Mouse (Mus musculus) frontal cortex, postnatal 14 days (tissue): ENCODE data around the gene Lrrk1.

ENCODE experiments used
- DNase-seq, 2 experiments: peaks; one replicate each; pipeline ENCODE4 v3.0.0; 2022; ENCODE audit warnings: low spot score in 2 of 2

Gene Lrrk1

DNA sequence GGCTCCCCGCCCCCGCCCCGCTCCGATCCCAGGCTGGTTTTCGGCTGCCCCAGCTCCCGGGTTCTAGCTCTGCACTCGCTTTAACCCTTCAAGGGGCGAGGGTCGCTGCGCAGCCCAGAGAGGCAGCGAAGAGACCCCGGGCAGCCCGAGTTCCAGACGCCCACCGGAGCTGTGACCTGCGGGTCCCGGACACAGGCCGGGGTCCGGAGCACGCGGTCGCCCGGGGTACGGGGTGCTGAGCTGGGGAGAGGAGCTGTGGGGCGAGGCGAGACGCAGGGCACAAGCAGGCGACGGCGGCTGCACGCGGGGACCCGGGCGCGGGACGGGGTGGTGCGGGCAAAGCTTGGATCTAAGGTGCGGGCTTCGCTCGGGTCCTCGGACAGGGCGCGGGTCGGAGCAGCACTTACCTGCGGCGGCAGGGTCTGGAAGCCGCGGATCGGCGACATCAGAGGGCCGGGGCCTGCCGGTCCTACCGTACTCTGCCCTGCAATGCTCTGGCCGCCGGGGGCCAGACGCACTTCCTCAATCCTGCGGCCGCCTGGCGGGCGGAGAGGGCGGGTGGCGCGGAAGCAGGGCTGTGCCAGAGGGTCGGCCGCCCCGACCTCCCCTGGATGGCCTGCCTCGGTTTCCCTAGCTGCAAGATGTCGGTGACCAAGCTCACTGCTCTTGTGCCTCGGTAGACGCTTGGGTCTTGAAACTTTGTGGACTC, at the start of gene Lrrk1:
Gene Lrrk1, minus strand, starts transcription at position 538 of the 709 bp plus-strand sequence.
- no peak for DNase-seq

DNA sequence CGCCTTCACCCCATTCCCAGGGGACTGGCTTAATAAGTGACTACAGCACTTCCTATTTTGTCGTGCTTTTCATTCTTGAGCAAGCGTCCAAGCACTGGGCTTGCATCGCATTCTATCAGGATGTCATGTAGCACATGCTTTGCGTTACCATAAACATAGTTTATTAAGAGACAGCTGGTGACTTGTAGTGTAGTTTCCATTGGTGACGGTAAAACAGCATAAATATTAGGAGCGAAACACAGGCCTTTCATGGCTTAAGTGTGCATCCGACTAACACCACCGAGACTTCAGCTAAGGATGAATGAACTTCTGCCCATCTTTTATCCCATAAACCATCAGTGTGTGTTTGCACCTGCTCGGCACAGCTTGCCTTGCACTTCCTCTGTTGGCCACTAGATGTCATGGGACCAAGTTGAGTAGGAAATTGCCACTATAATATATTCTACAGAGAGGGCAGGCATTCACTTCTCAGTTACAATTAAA, 46.3 kb upstream of the Lrrk1 start:
- peak; percentile 34 to 77 for DNase-seq

DNA sequence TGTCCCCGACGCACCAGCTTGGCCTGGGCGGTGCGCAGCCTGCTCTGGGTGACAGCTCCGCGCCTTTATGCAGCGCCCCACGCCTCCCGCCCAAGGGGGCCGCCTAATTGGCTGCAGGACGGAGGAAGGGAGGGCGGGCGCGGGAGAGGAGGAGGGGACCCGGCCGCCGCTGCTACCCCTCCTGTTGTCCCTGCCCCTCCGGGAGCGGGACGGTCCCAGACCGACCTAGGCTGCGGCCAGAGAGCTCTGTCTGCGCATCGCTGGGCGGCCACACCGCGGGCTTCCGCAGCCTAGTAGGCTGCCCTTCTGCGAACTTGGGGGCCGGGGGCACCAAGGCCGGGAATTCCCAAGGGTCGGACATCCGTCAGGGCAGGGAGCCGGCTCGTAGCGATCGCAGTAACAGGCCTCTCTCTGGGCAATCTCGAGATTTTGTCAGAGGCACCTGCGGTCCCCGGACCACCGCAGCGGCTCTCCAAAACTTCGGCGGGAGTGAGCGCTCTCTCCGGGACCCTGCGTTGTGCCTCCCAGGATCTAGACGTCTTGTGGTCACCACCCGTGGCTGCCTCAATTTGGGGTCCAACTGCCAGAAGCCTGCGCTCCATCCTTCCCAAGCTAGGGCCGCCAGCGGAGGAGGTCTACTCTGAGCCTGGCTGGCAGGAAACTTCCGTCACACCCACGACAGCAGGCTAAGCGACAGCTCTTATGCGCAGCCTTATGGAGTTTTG, 39.4 kb upstream of the Lrrk1 start, which contains the start of gene Aldh1a3:
Gene Aldh1a3, minus strand, starts transcription at position 81 of the 725 bp plus-strand sequence.
- no peak for DNase-seq

DNA sequence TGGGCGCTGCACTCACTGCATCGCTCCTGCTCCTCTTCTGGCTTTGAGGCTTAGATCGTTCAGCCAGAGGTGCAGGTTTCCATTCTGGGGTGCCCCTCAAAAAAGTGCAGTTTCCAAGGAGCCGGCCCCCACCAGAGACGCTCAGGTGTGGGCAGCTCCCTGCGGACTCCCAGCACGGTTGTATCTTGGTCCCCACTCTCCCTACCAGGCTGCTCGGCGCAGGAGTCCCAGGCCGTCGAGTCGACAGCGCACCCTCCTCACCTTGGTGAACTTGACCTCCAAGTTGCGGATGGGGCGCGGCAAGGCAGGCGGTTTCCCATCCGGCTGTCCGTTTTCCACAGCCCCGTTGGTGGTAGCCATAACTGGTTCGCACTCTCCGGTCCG, 38.9 kb upstream of the Lrrk1 start:
- DNase-seq: no peak

DNA sequence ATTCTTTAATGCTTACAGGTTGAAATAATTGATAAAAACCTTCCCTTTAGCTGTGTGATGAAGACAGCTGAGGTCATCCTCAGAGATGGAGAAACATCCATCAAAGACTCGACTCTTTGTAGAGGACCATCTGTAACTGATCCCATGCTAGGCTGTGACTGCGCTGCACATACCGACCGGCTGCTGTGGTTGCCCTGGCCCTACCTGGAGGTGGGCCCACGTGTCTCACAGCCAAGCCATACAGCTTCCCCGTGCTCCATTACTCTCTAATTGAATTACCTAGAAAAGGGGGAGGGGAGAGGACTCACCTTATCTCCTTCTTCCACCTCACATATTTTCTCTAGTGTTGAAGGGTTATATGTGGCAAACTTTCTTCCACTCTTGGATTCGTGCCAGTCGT, 33.8 kb upstream of the Lrrk1 start:
- no peak for DNase-seq

DNA sequence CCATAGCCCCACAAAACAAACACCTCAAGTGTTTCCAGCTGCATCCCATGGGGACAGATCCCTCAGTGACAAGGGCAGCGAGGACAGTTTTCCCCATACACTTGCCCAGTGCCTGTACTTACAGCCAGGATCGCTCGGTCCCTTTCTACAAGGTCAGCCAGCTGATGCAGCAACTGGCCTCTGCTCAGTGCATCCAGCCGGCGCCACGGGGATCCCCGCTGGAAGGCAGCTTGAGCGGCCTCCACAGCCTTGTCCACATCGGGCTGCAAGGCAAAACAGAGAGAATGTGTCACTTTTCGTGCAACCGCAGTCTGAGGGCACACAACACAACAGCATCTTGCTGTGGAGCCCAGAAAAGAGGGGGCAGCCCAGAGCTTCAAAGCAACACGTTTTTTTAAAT, 30.8 kb upstream of the Lrrk1 start:
- DNase-seq: no peak

DNA sequence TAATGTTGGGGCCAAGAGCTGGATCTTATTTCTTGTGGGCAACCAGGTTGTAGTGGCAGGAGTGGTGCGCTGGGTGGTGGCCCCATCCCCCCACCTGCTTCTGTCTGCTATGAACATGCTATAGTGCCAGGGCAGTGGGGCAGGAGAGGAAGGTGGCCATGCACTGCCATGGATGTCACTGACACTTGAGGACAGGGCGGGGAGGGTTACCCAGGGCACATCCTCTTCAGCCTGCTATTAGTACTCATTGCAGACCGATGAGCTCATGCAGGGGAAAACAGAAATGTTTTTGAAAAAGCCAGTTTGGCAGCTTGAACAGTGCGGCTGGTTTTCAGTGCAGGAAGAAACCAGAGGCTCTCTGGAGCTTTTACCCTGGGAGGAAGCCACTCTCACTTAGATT, 28.7 kb upstream of the Lrrk1 start:
- DNase-seq: no peak

DNA sequence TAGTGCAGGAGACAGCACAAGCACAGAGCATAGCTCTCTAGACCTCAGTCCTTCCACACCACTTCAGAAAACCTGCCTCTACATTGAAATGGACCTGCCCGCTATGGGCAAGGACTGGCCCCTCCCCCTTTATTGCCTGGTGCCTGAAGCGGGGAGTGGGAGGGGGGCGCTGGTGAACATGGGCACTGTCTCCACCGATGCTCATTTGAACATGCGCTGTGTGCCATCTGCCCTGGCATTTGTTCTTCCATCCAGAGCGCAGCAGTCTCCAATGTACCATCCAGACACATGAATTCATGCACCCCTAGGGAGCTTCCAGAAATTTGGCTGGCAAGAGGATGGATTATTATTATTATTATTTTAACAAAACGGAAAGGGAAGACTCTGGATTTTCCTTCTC, 24.9 kb upstream of the Lrrk1 start:
- DNase-seq: no peak

DNA sequence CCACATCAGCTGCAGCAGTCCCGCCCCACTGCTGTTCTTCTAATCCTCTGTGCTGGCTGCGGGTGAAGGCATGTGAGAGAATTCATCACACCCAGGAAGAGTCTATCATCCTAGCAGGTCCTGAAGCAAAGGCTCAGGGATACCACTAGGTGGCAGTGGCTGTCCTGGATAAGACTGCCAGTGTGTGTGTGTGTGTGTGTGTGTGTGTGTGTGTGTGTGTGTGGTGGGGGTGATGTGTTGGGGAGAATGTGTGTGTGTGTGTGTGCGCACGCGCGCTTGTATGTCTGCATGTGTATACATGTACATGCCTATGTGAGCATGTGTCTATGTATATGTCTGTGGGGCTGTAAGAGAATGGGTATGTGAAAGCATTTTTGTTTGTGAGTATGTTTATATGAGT, 21.3 kb upstream of the Lrrk1 start:
- no peak for DNase-seq

DNA sequence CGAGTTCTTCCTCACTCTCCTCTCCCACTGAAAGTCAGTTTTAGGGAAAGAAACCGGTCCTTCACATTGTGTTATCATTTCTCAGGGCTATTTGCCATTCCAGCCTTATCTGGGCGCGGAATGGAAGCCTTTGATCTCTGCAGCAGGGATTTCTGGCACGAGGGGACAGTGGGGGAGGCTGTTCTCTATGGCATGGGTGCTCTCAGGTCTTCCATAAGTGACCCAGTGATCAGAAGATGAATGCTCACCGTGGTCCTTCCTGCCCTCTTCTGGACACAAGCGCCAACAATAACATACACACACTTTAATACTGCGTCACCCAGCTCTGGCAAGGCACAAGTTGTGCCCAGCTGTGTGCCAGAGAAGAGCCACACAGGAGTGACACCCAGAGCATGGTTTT, 18.8 kb upstream of the Lrrk1 start:
- DNase-seq: no peak

DNA sequence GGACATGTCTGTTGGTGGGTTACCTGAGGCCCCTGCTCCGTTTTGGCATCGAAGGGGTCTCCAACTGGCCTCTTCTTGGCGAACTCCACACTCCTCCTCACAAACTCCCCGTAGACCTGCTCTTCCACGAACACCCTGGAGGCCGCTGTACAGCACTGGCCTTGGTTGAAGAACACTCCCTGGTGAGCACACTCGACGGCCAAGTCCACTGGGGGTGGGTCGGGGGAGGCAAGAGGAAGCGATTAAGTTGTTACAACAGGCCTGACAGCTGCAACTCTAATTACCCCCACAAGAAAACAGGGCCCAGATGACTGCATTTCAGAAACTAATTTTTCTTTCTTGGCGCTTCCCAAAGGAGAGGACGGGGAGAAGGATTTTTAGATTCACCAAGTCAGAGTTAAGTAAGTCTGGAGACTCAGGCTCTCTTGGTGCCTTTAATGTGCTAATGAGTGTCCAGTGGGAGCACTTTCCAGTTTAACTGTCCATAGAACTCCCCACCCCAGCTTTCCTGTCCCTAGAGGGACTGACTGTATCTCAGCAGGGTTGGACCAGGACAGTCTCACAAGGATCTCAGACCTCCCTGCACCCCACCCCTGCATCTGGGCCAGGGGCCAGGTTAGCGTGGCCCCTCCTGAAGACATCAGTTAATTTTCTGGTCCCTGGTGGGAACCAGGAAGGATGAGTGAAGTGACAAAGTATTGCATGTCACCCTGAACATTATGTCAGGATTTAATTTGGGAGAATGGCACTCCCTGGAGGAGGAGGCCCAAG, 18.0 kb upstream of the Lrrk1 start:
- DNase-seq: no peak

DNA sequence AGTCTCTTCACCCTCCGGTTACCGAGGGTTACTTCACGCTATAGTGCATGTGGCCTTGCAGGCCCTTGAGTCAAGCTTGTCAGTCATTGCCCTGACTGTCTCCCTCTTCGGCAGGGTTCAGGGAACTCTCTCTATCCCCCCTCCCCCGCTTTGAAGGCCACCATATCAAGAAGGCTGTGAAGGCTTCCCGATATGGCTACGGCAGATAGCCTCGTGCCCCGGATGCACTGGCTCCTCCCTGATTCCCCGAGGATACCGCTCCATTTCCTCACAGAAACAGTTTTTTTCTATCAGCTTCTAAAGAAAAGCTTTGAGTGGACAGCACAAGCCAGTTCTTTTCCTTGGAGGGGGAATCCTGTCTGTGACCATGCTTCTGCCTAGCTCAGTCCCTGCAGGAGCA, 17.4 kb upstream of the Lrrk1 start:
- no peak for DNase-seq

DNA sequence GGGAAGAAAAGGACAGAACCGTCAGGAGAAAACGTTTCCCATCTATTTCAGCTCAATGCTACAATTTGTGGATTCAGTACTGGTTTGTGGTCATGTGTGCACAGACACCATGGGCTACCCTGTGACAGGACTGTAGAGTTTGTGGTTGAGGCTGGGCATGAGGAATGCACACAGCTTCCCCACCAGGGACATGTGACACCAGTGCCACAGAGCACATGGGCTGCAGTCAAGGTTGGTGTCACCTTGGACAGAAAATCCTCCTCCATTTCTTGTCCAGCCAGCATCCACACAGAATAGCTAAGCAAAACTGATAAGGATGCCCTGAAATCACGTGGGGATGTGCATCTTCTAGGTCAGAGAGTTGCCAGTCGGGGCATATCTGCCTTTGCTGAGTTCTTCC, 16.7 kb upstream of the Lrrk1 start:
- no peak for DNase-seq

DNA sequence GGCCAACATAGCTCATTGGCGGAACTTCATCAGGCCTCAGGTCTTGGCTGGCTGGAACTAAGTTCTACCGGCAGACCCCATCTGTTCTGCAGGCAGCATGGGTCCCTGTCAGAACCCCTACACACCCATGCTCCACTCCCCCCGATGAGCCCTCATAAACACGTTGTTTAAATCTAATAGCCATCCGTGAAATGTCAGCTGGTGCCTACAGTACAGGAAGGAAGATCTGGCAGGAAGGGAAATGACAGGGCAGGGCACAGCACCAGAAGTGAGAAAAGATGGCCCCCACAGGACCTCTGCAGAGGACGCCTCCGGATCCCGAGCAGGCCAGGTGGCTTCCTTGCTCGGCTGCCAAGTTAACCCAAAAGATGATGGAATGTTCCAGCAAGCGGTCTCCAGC, 16.0 kb upstream of the Lrrk1 start:
- no peak for DNase-seq

DNA sequence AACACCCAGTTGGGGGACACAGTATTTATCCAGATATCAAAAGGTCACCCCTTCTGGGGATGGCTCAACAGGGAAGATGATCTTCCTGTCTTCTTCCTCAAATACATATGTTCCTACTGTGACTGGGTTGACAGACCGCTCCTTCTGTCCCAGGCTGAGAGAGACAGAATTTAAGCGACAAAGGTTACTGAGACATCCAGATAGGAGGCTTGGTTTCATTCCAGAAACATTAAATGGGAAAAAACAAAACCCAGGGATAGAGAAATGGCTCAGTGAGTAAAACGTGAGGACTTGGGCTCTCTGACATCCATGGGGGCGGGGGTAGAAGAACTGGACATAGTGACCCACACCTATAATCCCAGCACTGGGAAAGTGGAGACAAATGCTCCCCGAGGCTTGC, 14.7 kb upstream of the Lrrk1 start:
- DNase-seq: no peak

DNA sequence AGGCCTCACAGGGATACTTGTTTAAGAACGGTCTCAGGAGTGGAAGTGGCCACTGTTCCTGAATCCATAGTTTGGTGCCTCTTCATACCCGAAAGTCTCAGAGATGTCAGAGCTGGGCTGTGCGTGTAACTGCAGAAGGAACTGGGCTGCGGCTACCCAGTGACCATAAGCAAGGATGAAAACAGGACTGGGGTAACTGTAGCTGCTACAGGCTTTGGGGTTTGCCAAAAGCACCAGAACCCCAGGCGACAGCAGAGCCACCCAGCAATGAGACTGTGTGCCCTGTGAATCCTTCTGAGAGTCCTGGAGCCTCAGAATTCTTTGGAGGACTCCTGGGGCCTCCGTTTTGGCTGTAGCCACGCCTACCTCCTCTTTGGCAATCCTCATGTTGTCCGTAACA, 13.5 kb upstream of the Lrrk1 start:
- no peak for DNase-seq

DNA sequence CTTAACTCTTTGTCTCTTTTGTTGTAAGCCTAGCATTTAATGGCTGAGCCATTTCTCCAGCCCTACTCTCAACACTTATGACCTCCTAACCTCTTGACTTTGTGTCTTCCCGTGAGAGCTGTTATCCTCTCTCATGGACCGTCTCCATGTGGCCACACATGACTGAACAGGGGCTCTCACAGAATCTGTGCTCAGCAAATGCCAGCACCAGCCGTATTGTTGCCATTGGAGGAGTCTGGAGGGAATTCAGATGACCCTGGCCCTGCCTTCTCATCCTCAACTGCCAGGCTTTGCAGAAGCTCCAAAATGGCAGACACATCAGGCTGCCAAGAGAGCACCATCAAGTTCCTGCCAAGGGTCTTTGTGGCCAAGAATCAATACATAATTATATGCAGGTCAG, 9.1 kb upstream of the Lrrk1 start:
- DNase-seq: no peak

DNA sequence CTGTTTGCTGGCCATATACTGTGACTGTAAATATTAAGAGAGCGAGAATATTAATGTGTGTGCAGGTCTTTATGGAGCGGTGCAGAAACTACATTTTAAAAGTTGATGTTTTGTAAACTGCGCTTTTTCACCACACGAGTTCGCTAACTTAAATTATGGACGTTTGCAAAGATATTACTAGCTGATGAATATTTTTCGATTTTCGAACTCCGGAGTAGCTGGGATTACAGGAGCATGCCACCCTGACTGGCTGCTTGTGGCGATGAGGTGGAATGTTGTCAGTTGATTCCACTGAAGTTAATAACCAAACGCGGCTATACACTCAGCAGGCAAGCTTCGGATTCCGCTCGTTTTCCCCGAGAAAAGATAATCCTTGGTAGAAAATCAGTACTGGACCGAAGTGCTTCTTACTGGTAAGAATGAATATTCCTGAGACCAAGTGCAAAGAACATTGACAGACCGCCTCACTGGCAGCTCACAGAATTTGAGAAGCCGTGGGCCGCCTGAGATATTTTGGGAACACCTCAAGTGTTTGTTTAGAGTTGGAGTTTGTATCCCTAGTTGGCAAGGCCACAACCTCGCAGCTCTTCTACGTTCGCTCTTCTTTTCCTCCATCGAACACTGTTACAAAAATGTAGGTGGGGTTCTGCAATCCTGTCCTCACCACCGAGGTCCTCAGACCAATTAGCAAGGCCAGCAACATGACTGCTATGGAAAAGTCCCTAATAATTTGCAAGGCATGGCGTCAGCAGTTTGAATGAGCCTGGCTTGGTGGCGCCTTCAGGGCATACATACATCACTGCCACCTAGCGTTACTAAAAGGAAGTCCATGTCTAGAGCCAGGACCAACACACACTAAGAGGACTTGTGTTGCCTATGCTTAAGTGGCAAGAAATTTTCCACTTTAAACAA, 727 bp upstream of the Lrrk1 start:
- DNase-seq: peak in 1 of 2 experiments; percentile 40

DNA sequence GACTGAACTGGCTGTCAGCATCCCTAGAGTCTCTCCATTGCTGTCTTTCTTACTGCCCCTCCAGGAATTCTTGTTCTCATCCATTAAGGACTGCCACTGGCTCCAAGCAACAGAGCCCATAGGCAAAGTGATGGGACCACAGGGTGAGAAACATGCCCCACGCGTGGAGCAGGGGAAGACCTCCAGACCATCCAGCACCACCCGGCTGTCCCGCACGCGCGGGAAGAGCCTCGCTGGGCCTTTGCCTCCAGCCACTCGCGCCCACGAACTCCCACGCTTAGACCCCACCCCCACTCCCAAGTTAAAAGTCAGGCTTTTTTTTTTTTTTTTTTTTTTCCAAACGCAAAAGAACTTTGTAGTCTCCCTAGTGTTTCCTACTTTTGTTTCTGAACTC, 734 bp downstream of the Lrrk1 start:
- DNase-seq: no peak

DNA sequence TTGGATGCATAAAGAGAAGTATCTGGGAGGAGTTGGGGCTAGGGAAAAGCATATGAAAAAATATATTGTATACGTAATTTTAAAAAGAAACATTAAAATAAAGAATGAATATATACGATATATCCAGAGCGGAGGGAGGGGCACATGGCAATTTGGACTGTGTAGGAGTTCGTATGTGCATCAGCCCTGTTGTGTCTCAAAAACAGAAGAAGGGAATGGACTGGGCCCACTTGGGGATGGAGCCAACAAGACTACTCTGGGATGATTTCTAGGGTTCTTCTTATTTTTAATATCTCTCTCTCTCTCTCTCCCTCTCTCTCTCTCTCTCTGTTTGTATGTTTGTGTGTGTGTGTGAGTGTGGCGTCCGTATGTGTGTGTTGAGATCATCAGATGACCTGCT, 1.7 kb downstream of the Lrrk1 start:
- DNase-seq: no peak

DNA sequence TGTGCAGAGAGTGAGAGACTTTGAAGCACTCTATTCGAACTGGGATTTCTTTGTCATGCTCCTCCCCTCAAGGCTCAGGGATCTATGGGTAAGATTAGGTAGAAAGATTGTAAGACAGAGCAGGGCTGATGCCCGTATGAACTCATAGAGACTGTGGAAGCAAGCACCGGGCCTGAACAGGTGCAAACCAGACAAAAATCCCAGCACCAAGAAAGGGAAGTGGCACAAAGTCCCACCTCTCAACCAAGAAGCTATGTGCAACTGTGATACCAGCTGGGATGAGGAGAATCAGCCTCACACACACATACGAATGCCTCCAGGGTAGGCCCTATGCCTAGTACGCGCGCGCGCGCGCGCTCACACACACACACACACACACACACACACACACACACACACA, 2.3 kb downstream of the Lrrk1 start:
- DNase-seq: no peak

DNA sequence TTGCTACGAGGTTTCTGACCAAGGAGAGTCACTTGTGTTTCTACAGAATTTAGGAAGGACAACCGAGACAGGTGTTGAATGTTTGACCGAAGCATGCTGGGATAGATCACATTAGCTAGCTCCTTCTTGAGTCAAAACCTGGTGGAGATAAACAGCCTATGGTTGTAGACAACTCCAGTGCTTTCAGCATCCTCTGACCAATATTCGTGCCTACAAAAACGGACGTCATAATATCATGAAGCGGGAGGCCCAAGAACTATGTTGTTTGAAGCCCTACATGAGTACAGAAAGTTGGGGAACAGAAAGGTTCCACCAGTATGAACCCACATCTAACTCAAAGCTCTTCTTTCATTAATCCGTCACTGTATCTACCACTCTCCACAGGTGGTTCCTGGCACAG, 3.3 kb downstream of the Lrrk1 start:
- no peak for DNase-seq
